Mouse (Mus musculus) liver, embryonic 16.5 days (tissue): Measurements from ENCODE around the gene Ube2d3. TPM values are rescaled to one million over a fixed set of nuclear protein-coding genes. Genes with fewer than 3 reads are reported as not detected.

Source experiments
- ATAC-seq: fragments of 200-750 bp; cut with Nextera tagmentation; 2 replicates; pipeline ENCODE4 v1.8.0; 2017; ENCODE audit warnings: low read depth, mild to moderate bottlenecking, moderate number of reproducible peaks, moderate library complexity
- H3K27ac ChIP-seq: fragments of 300-500 bp; sonication (generic); 2 replicates; pipeline ENCODE4 v1.5.1; 2014; ENCODE audit warnings: mild to moderate bottlenecking, low read length
- H3K27me3 ChIP-seq: fragments of 300-500 bp; sonication (generic); 2 replicates; pipeline ENCODE4 v1.6.1; 2014; ENCODE audit warnings: low read depth, low read length, mixed read lengths; ENCODE audit not compliant: control insufficient read depth, insufficient read depth
- H3K36me3 ChIP-seq: fragments of 300-500 bp; sonication (generic); 2 replicates; pipeline ENCODE4 v1.6.1; 2014; ENCODE audit warnings: mild to moderate bottlenecking; ENCODE audit not compliant: control insufficient read depth, insufficient read depth
- H3K4me1 ChIP-seq: fragments of 300-500 bp; sonication (generic); 2 replicates; pipeline ENCODE4 v1.6.1; 2014; ENCODE audit warnings: low read depth, low read length, mixed read lengths; ENCODE audit not compliant: control insufficient read depth
- H3K4me2 ChIP-seq: fragments of 300-500 bp; sonication (generic); 2 replicates; pipeline ENCODE4 v1.6.1; 2014; ENCODE audit warnings: low read depth, low read length, mixed read lengths
- H3K4me3 ChIP-seq: fragments of 300-500 bp; sonication (generic); 2 replicates; pipeline ENCODE4 v1.5.1; 2014; ENCODE audit warnings: low read depth, mild to moderate bottlenecking, low read length
- H3K9ac ChIP-seq: fragments of 300-500 bp; sonication (generic); 2 replicates; pipeline ENCODE4 v1.6.1; 2014; ENCODE audit warnings: low read depth, low read length
- H3K9me3 ChIP-seq: fragments of 300-500 bp; sonication (generic); replicated peaks from 2 replicates; pipeline ENCODE4 v1.6.1; 2016; ENCODE audit warnings: low read length; ENCODE audit not compliant: control insufficient read depth
- WGBS: fragments of 180-500 bp; shearing (Covaris S2); extraction: QIAGEN DNeasy Blood & Tissue Kit; methylation state at CpG from one replicate; pipeline ENCODE4 v1.1.7; 2014; ENCODE audit not compliant: insufficient replicate concordance; 5-methylcytosine and 5-hydroxymethylcytosine counted together
- polyA plus RNA-seq: library from polyadenylated mRNA; unstranded; fragments of >200 nt; fragmentation: Nextera tagmentation; extraction: Ambion mirVana; gene quantifications from 2 replicates; pipeline ENCODE4 v1.2.1, GENCODE M21; 2015

Ube2d3 gene
- polyA plus RNA-seq, 1 experiment from 2014 or later = 233 TPM

- Histone ChIP-seq H3K4me3 (no peak overlapping the region), H3K27me3 (no peaks in the 10 kb centered on the region), H3K9ac (no peak overlapping the region), H3K27ac (no peak overlapping the region), H3K9me3 (no peaks in the 10 kb centered on the region), H3K4me1 (no peaks in the 10 kb centered on the region), H3K36me3 (no peaks in the 10 kb centered on the region), H3K4me2 (no peak overlapping the region)
- 52% methylated on average over 11 of the region's 11 CpGs for WGBS
- ATAC-seq = no peak
Measured at GRCm38 (mm10) chr3:135511683-135512082, 73.7 kb downstream of the Ube2d3 start.

- Histone ChIP-seq H3K36me3 (no peaks in the 10 kb centered on the region), H3K4me1 (peaks cover 4% of the 10 kb centered on the region; the same call in 1 of the 2 replicates), H3K4me3 (no peak overlapping the region), H3K4me2 (no peak overlapping the region), H3K27me3 (no peaks in the 10 kb centered on the region), H3K9me3 (no peaks in the 10 kb centered on the region), H3K27ac (no peak overlapping the region), H3K9ac (no peak overlapping the region)
- 68% methylated on average over 11 of the region's 11 CpGs for WGBS
- no peak for ATAC-seq
Measured at GRCm38 (mm10) chr3:135513270-135513669, 75.3 kb downstream of the Ube2d3 start.

- WGBS = 63% methylated on average over 14 of the region's 14 CpGs
- ATAC-seq = no peak
- Histone ChIP-seq H3K4me3 (no peak overlapping the region), H3K27me3 (no peaks in the 10 kb centered on the region), H3K36me3 (no peaks in the 10 kb centered on the region), H3K27ac (no peak overlapping the region), H3K4me1 (peaks cover 4% of the 10 kb centered on the region; the same call in 1 of the 2 replicates), H3K9me3 (no peaks in the 10 kb centered on the region), H3K4me2 (no peak overlapping the region), H3K9ac (no peak overlapping the region)
Measured at GRCm38 (mm10) chr3:135513800-135514425, 76.0 kb downstream of the Ube2d3 start.

- no peaks in the 10 kb centered on the region for H3K36me3 ChIP-seq
- H3K9me3 ChIP-seq = no peaks in the 10 kb centered on the region
- no peak overlapping the region for H3K4me2 ChIP-seq
- ATAC-seq = no peak
- no peak overlapping the region for H3K4me3 ChIP-seq
- no peak overlapping the region for H3K27ac ChIP-seq
- H3K4me1 ChIP-seq = peaks cover 4% of the 10 kb centered on the region; the same call in 1 of the 2 replicates
- no peaks in the 10 kb centered on the region for H3K27me3 ChIP-seq
- 61% methylated on average over 5 of the region's 5 CpGs for WGBS
- H3K9ac ChIP-seq = no peak overlapping the region
Measured at GRCm38 (mm10) chr3:135515246-135515645, 77.3 kb downstream of the Ube2d3 start.

GRCm38 (mm10) chr3:135516891-135517290 lies 78.9 kb downstream of the Ube2d3 start:
- no peaks in the 10 kb centered on the region for H3K27me3 ChIP-seq
- peaks cover 4% of the 10 kb centered on the region; the same call in 1 of the 2 replicates for H3K4me1 ChIP-seq
- H3K9me3 ChIP-seq = no peaks in the 10 kb centered on the region
- H3K4me2 ChIP-seq = 0 out of 2 replicates have a peak overlapping the region, but pooled peaks have one; percentile 6
- H3K9ac ChIP-seq = no peak overlapping the region
- H3K27ac ChIP-seq = no peak overlapping the region
- WGBS = 19% methylated on average over 6 of the region's 6 CpGs
- no peak overlapping the region for H3K4me3 ChIP-seq
- H3K36me3 ChIP-seq = no peaks in the 10 kb centered on the region
- ATAC-seq = peak; percentile 64

Other genes with a start within 250 kb of the Ube2d3 start
- gene Cenpe, start 225.6 kb upstream of the Ube2d3 start, polyA plus RNA-seq = 16.7 and 18.6 TPM in 2 replicates
- gene Bdh2, start 156.9 kb upstream of the Ube2d3 start, polyA plus RNA-seq = 0.78 and 1.0 TPM in 2 replicates
- 0.12 and 0.26 TPM in 2 replicates for gene Slc9b2, start 130.4 kb upstream of the Ube2d3 start, polyA plus RNA-seq
- not detected in 2 replicates for gene Slc9b1, start 90.1 kb upstream of the Ube2d3 start, polyA plus RNA-seq
- 25.6 and 29.2 TPM in 2 replicates for gene Cisd2, start 14.2 kb upstream of the Ube2d3 start, polyA plus RNA-seq
- 6.6 and 7.2 TPM in 2 replicates for gene Manba, start 47.5 kb downstream of the Ube2d3 start, polyA plus RNA-seq